Mouse (Mus musculus) spleen, postnatal 4 days (tissue): ENCODE data around the gene Stau1.

Source experiments
- DNase-seq, 2 experiments: peaks; one replicate each; pipeline ENCODE4 v3.0.0; 2022; ENCODE audit warnings: low spot score in 2 of 2

The Stau1 gene

GRCm38 (mm10) chr2:166910536-166910935, 85.6 kb downstream of the Stau1 start:
- no peak for DNase-seq

DNA sequence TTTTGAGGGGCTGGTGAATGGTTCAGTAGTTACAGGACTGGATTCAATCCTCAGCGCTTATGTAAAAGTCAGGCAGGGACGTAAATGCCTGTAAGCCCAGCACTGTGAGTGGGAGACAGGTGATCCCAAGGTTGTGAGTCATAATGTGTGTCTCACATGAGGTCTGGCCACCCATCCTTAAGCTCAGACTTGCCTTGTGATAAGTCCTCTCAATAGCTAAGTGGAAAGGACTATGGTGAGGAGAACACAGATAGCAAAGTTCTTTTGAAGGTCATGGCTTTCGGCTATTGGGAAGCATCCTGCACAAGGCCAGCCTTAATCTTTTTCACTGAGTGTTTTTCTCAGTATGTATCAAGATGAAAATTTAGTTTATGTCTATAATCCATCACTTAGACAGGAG, 86.4 kb downstream of the Stau1 start:
- no peak for DNase-seq

DNA sequence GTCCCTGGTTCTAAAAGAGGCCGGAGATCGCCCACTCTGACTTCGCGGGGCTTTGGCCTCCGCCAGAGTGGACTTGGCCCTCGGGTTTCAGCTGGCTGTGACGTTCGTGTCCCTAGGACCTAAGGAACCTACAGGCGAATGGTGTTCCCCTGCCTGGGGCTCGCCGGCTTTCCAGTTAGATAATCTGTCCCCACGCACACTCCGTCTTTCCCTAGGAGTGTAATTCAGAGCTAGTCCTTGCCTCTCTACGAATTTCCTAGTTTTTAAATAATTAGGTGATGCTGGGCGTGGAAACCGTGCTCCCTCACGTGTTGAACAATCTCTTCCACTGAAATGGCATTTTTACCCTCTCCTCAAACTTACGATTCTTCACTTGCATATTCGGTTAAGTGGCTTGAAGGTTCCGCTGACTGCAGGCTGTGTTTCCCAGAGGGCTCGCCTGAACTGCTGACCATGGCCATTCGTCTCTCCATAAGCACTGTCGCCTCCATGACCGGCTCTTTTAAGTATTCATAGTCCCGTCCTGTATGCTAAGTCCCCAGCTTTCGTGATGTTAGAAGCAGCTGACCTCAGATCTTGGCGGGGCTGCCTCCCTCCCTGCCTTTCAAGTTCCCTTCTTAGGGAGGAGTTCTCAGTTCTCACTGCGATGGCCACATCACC, 89.4 kb downstream of the Stau1 start:
- peak in 1 of 2 experiments; percentile 41 for DNase-seq

- peak; percentile 98 to 100 for DNase-seq
Observed at GRCm38 (mm10) chr2:166905711-166906522, 90.2 kb downstream of the Stau1 start, which contains the start of gene Cse1l. Cse1l (plus strand) TSS chr2:166906040.

DNA sequence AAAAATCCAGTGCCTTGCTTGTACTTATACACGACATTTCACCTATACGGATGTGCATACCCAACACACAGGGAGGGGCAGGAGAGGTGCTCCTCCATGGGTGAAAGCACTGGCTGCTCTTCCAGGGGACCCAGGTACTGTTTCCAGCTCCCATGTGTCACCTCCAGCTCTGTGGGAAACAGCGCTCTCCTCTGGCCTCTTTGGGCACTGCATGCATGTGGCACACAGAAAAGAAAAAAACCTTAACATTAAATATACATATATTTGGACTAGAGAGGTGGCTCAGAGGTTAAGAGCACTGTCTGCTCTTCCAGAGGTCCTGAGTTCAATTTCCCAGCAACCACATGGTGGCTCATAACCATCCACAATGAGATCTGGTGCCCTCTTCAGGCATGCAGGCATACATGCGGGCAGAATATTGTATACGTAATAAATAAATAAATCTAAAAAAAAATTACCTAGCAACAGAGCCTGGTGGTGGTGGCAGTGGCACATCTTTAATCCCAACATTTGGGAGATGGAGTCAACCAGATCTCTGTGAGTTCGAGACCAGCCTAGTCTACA, 92.3 kb downstream of the Stau1 start:
- no peak for DNase-seq

DNA sequence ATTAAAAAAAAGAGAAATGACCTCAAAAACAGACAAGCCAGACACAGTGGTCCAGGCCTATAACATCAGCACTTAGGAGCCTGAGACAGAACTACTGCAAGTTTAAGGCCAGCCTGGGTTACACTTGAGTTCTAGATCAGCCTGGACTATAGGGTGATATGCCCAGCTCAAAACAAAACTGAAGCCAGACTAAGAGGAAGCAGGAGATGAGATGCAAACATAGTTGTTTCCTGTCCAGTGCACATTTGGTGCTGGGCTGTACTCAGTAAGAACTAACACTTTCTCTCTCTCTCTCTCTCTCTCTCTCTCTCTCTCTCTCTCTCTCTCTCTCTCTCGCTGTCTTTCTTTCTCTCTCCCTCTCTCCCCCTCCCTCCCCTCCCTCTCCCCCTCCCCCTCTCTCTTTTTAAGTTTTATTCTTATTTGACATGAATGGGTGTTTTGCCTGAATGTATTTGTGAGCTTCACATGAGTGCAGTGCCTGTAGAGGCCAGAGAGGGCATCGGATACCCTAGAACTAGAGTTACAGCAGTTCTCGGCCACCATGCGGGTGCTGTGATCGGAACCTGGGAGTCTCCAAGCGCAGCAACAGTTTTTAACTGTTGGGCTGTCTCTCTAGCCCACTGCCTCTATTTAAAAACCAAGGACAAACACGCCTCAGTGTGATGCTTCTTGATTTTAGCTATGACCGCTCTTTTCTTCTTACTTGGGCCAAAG, 95.2 kb downstream of the Stau1 start:
- DNase-seq, result no peak

GRCm38 (mm10) chr2:166899746-166900145, 96.4 kb downstream of the Stau1 start:
- DNase-seq, result no peak

DNA sequence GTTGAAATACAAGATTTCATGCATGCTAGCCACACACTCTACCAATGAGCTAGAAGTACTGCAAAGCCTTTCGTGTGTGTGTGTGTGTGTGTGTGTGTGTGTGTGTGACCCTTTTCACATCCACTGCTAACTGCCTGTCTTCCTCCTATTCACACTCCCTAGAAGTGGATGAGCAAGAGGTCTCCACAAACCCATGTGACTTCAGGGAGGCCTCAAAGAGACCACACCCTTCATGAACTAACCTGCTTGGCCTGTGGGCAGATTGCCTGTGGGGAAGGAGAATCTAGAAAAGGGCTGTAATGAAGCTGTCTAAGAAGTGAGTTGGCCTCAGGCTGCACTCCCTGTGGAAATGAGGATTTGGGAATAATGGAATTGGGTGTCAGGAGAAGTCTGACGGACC, 96.9 kb downstream of the Stau1 start:
- no peak for DNase-seq
